Mouse (Mus musculus): ENCODE results near the gene Slc25a35. TPM values are rescaled to one million over a fixed set of nuclear protein-coding genes. Genes with fewer than 3 reads are reported as not detected.
A peak's percentile ranks its signal among the peaks of the same experiment; 100 is the strongest.
"Not testable (repeated sequence)": the region's sequence is repeated elsewhere in the genome, so short reads cannot be mapped to it uniquely, and the experiment has no call there.

Gene Slc25a35
- polyA plus RNA-seq, 1 experiment from 2014 or later = 2.1 TPM

DNA sequence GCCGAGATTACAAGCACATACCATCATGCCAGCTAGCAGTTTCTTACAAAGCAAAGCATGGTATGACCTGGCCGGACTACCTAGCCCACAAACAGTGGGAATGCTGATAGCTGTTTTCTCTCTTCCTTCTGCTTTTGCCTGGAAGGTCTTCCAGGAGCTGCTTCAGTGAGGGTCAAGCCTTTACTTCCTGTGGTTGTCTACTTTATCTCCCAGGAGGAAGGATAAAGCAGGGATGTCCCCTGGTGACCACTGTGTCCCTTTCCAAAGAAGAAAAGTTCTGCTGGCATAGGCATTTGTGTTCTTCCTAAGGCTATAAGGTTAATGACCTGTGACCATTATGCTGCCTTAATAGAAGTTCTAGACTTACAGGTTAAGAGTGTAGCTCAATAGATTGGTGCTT is 4.5 kb upstream of the Slc25a35 start:
- Histone ChIP-seq H3K9me3 (no peaks in the 10 kb centered on the region), H3K27ac (replicated peaks) (no peak overlapping the region), H3K4me2 (no peak overlapping the region), H3K4me3 (no peak overlapping the region), H3K36me3 (no peaks in the 10 kb centered on the region), H3K27me3 (no peaks in the 10 kb centered on the region), H3K9ac (no peak overlapping the region), H3K4me1 (replicated peaks) (peaks cover 10% of the 10 kb centered on the region)
- no peak for ATAC-seq (ENCODE audit: low FRiP score, low read depth)
- WGBS = 78% methylated on average over 2 of the region's 2 CpGs

DNA sequence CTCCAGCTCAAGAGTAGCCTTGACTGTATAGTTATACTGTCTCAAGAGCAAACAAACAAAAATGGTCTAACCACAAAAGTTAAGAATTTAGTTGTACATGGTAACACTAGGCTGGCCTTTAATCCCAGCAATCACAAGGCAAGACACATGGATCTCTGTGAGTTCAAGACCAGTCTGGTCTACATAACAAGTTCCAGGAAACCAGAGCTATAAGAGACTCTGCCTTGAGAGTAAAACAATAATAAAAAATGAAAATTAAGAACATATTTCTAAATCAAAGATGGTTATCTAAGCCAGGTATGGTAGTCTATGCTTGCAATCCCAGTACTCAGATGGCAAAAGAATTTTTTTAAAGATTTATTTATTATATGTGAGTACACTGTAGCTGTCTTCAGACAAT is 2.9 kb upstream of the Slc25a35 start:
- ATAC-seq (ENCODE audit: low FRiP score, low read depth) = no peak
- Histone ChIP-seq H3K9me3 (no peaks in the 10 kb centered on the region), H3K27me3 (no peaks in the 10 kb centered on the region)

DNA sequence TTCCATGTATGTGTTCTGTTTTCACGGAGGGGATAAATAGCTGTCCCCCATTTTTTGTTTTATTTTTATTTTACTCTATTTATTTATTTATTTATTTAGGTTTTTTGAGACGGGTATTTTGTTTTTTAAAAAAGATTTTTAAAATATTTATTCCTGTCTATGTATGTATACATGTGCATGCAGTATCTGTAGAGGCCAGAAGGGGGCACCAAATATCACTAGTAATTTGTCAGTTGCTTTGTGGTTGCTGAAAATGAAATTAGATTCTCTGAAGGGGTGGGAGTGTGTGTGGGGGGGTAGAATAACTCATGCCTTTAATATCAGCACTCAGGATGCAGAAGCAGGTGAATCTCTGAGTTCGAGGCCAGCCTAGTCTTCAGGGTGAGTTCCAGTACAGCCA is 2.1 kb upstream of the Slc25a35 start:
- Histone ChIP-seq H3K27me3 (no peaks in the 10 kb centered on the region), H3K4me2 (no peak overlapping the region), H3K4me1 (replicated peaks) (peaks cover 14% of the 10 kb centered on the region), H3K9ac (no peak overlapping the region), H3K9me3 (no peaks in the 10 kb centered on the region), H3K36me3 (no peaks in the 10 kb centered on the region), H3K4me3 (no peak overlapping the region), H3K27ac (replicated peaks) (no peak overlapping the region)
- 34% methylated on average over 3 of the region's 3 CpGs for WGBS
- ATAC-seq (ENCODE audit: low FRiP score, low read depth) = no peak

More for the DNA sequence above, 2.9 kb upstream of the Slc25a35 start:
- no peak overlapping the region for H3K4me2 ChIP-seq
- H3K9ac ChIP-seq = no peak overlapping the region
- H3K27ac ChIP-seq (replicated peaks) = no peak overlapping the region
- no peaks in the 10 kb centered on the region for H3K36me3 ChIP-seq
- H3K4me3 ChIP-seq = no peak overlapping the region
- H3K4me1 ChIP-seq (replicated peaks) = peaks cover 14% of the 10 kb centered on the region

DNA sequence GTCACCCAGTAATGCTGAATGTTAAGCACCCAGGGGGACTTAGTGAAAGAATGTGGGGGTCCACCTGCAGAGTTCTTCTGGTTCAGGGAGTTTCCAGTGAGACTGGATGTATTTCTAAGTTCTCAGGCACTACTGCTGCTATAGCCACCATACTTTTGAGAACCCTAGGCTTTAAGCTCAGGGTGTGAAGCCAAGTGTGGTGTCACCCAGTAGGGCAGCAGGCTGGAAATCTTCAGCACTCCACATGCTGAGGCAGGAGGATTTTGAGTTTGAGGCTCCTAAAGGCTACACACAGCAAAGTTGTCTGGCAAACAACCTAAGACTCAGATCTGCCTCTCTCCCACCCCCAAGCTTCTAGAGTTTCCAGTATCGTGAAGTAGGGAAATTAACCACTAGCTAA is 1.4 kb upstream of the Slc25a35 start:
- no peak overlapping the region for H3K9ac ChIP-seq
- 62% methylated on average over 1 of the region's 1 CpGs for WGBS
- H3K4me1 ChIP-seq (replicated peaks) = peaks cover 14% of the 10 kb centered on the region
- H3K36me3 ChIP-seq = no peaks in the 10 kb centered on the region
- H3K9me3 ChIP-seq = no peaks in the 10 kb centered on the region
- ATAC-seq (ENCODE audit: low FRiP score, low read depth) = no peak
- H3K27ac ChIP-seq (replicated peaks) = no peak overlapping the region
- H3K4me3 ChIP-seq = no peak overlapping the region
- H3K27me3 ChIP-seq = no peaks in the 10 kb centered on the region
- H3K4me2 ChIP-seq = no peak overlapping the region; the same call in 1 of the 2 replicates

DNA sequence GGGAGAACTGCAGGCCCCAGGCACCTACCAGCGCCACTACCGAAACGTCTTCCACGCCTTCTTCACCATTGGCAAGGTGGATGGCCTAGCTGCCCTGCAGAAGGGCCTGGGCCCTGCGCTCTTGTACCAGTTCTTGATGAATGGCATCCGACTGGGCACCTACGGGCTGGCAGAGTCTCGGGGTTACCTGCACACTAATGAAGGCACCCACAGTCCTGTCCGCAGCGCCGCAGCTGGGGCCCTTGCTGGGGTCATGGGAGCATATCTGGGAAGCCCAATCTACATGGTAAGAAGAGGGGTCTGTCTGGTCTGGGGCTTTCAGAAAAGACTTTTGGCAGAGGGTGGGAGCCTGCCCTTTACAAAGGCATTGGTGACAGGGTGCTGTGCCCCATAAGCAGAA is 821 bp downstream of the Slc25a35 start:
- peak overlapping the region; percentile 97 for H3K4me2 ChIP-seq
- WGBS = 86% methylated on average over 11 of the region's 11 CpGs
- H3K9me3 ChIP-seq = no peaks in the 10 kb centered on the region
- no peak overlapping the region for H3K27ac ChIP-seq (replicated peaks)
- H3K27me3 ChIP-seq = no peaks in the 10 kb centered on the region
- H3K4me3 ChIP-seq = no peak overlapping the region
- no peaks in the 10 kb centered on the region for H3K36me3 ChIP-seq
- ATAC-seq (ENCODE audit: low FRiP score, low read depth) = no peak
- H3K9ac ChIP-seq = peak overlapping the region; percentile 77; the same call in 1 of the 2 replicates
- peaks cover 22% of the 10 kb centered on the region for H3K4me1 ChIP-seq (replicated peaks)

DNA sequence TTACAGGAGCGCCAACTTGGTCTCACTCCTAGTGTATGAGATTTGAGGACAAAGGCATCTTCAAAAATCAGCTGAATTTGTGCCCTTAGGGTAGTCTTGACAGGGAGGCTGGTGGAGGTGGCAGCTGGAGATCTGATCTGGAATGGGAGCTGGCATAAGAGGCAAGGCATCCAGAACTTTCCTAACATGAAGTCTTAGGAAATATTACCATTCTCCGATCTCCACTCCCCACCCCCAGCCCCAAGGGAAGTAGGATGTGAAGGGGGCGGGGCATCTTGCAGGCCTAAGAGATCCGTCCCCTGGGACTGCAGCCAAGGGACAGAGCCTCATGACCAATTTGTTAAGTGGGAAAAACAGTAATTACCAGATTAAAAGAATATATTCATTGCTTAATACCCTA is 2.3 kb downstream of the Slc25a35 start:
- Histone ChIP-seq H3K27me3 (no peaks in the 10 kb centered on the region), H3K36me3 (no peaks in the 10 kb centered on the region), H3K27ac (replicated peaks) (no peak overlapping the region), H3K4me1 (replicated peaks) (peaks cover 22% of the 10 kb centered on the region), H3K9ac (no peak overlapping the region), H3K9me3 (no peaks in the 10 kb centered on the region), H3K4me3 (no peak overlapping the region), H3K4me2 (no peak overlapping the region)
- ATAC-seq (ENCODE audit: low FRiP score, low read depth) = no peak
- WGBS = 76% methylated on average over 4 of the region's 4 CpGs

DNA sequence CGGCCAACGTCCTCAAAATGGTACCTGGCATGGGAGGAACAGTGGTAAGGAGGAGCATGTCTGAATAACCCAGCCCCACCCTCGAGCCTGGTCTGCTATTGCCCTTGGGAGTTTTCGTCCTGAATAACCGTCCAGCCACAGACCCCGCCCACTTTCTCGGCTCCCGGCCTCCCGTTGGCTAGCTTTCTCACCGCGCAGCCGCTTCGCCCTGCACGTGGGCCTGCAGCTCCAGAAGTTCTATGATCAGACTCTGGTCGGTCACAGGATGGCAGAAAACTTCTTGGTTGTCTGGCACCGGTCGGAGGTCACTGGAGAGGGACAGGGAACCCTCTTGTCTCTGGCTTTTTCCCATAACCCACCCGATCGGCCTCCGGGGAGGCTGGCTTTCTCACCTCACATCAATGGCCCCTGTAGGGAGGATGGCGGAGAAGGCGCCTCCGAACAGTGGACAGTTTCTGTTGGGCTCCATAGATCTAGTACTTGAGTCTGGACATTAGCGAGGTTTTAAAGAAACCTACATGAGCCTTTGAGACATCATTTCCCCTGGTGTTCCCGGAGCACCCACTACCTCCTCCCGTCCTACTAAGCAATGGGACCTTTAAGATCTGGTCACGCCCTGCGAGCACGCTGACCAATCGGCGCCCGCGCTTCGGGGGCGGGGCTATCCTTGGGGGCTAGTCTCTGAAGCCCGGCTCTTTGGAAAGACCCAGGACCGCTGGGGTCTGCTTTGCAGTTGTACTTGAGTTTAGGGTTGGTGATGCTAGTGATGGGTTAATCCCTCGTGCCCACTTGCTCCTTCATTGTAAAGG is 5.5 kb downstream of the Slc25a35 start:
- peak overlapping the region; percentile 30; the same call in 1 of the 2 replicates for H3K9ac ChIP-seq
- H3K36me3 ChIP-seq; H3K27me3 ChIP-seq; H3K9me3 ChIP-seq; H3K27ac ChIP-seq (replicated peaks): not testable (repeated sequence)
- H3K4me3 ChIP-seq = peak overlapping the region; percentile 45
- peaks cover 11% of the 10 kb centered on the region for H3K4me1 ChIP-seq (replicated peaks)
- peak; percentile 88 for ATAC-seq (ENCODE audit: low FRiP score, low read depth)
- WGBS = under 1% methylated on average over 38 of the region's 38 CpGs
- H3K4me2 ChIP-seq = peak overlapping the region; percentile 80

DNA sequence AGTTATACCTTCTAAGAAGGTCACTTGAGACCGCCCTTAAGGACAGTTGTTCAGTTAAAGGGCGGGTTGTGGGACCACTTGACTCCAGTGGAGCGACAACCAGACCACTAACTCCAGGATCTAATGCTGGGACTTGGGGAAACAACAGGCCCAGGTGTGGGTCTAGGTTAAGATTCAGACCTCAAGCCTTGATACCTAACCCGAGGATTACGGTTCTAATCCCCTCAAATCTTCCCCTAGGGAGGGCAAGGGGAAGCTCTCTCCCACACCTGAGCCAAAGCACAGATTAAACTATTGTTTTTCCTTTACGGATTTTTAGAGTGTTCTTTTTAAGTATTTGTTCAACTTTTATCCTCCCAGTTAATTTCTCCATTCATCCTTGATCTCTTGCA is 6.1 kb downstream of the Slc25a35 start:
- Histone ChIP-seq H3K4me2 (peak overlapping the region; percentile 80), H3K27ac (replicated peaks) (no peak overlapping the region), H3K4me3 (peak overlapping the region; percentile 45), H3K4me1 (replicated peaks) (peaks cover 7% of the 10 kb centered on the region), H3K36me3 (no peaks in the 10 kb centered on the region), H3K27me3 (no peaks in the 10 kb centered on the region), H3K9ac (0 out of 2 replicates have a peak overlapping the region, but pooled peaks have one; percentile 30), H3K9me3 (no peaks in the 10 kb centered on the region)
- 33% methylated on average over 6 of the region's 6 CpGs for WGBS
- ATAC-seq (ENCODE audit: low FRiP score, low read depth) = no peak

DNA sequence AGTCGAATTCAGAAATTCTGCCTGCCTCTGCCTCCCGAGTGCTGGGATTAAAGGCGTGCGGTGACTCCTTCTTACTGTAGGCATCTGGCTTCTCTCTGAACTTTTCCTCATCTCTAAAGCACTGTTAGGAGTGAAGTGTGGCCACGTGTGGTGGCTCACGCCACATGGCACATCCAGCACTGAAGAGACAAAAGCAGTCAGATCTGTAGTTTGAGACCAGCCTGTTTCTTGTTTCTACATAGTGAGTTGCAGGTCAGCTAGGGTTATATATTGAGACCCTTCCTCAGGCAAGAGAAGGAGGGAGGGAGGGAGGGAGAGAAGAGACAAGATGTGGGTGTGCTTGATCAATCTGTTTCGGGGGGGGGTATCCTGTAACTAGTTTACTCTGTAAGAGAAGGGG is 7.2 kb downstream of the Slc25a35 start, which contains the start of gene Rangrf:
Gene Rangrf (minus strand): TSS at position 101 of the 400 bp plus-strand sequence.
- Histone ChIP-seq H3K36me3 (no peaks in the 10 kb centered on the region), H3K4me2 (peak within 1 kb of the TSS; percentile 80), H3K9ac (no peak within 1 kb of the TSS), H3K9me3 (no peaks in the 10 kb centered on the region), H3K4me3 (peak within 1 kb of the TSS; percentile 45), H3K4me1 (replicated peaks) (peaks cover 7% of the 10 kb centered on the region), H3K27ac (replicated peaks) (no peak within 1 kb of the TSS), H3K27me3 (no peaks in the 10 kb centered on the region)
- WGBS = 87% methylated on average over 7 of the region's 7 CpGs
- no peak for ATAC-seq (ENCODE audit: low FRiP score, low read depth)

DNA sequence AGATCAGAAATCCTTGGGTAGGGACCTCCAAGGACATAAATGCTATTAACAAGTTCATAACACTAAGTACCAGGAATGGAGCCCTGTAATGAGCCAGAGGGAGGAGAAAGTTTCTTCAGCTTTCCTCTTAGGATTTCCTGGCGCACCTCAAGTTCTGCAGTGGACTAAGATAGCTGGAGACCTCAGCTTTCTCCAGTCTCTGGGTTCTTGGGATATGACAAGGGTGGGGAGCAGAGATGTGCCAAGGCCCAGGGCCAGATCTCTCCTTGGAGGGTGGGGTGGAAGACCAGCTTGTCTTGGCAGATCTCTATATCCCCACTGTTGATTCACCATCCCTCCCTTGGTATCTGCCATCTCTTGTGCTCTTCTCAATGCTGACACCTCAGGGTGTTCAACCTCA is 7.7 kb downstream of the Slc25a35 start:
- H3K27ac ChIP-seq (replicated peaks) = no peak overlapping the region
- WGBS = 100% methylated on average over 1 of the region's 1 CpGs

DNA sequence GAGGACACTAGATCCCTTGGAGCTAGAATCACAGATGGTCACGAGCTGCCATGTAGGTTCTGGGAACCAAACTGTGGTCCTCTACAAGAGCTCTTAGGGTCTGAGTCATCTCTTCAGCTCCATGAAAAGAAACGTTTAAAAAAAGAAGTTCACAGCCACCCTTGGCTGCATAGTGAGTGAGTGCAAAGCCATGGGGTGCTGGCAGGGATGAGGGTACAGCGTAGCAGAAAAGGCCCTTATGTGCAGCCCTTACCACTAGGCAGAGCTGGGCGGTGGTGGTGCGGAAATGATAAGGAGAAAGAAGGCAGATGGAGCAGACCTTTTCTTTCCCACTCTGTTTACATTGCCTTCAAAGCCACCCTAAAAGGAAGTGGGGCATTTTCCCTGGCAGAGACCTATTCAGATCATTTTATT is 11.4 kb downstream of the Slc25a35 start:
- WGBS = 66% methylated on average over 5 of the region's 5 CpGs
- H3K36me3 ChIP-seq = no peaks in the 10 kb centered on the region

More for the DNA sequence above, 7.7 kb downstream of the Slc25a35 start:
- Histone ChIP-seq H3K36me3 (no peaks in the 10 kb centered on the region), H3K4me1 (replicated peaks) (peaks cover 7% of the 10 kb centered on the region), H3K4me2 (no peak overlapping the region), H3K9me3 (no peaks in the 10 kb centered on the region), H3K4me3 (no peak overlapping the region), H3K9ac (no peak overlapping the region), H3K27me3 (no peaks in the 10 kb centered on the region)
- no peak for ATAC-seq (ENCODE audit: low FRiP score, low read depth)

DNA sequence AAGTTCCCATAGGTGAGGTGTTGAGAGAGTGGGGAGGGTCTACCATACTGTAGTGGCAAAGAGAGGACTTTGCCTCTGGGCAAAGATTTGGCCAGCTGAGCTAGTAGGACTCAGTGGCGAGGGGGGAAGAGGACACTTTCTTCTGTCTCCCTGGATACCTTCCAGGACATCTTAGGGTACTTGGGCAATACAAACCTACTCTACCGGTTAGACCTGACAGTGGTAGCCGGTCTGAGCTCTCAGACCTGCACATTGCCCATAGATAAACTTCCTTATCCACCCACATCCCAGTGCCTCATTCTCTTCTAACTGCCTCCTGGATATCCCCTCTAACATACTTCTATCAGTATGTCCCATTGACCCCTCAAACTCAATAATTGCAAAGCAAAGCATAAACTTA is 13.0 kb downstream of the Slc25a35 start:
- H3K27me3 ChIP-seq = no peaks in the 10 kb centered on the region
- ATAC-seq (ENCODE audit: low FRiP score, low read depth) = no peak
- H3K9ac ChIP-seq = no peak overlapping the region
- no peak overlapping the region for H3K4me2 ChIP-seq
- no peaks in the 10 kb centered on the region for H3K9me3 ChIP-seq
- WGBS = 78% methylated on average over 3 of the region's 3 CpGs
- H3K4me3 ChIP-seq = no peak overlapping the region
- H3K36me3 ChIP-seq = peaks cover 2% of the 10 kb centered on the region; the same call in 1 of the 2 replicates
- no peaks in the 10 kb centered on the region for H3K4me1 ChIP-seq (replicated peaks)
- no peak overlapping the region for H3K27ac ChIP-seq (replicated peaks)

More for the DNA sequence above, 11.4 kb downstream of the Slc25a35 start:
- Histone ChIP-seq H3K9me3 (no peaks in the 10 kb centered on the region), H3K9ac (no peak overlapping the region), H3K4me2 (no peak overlapping the region), H3K27me3 (no peaks in the 10 kb centered on the region), H3K4me3 (no peak overlapping the region), H3K27ac (replicated peaks) (no peak overlapping the region), H3K4me1 (replicated peaks) (no peaks in the 10 kb centered on the region)
- no peak for ATAC-seq (ENCODE audit: low FRiP score, low read depth)
